Mouse (Mus musculus) myocyte (in vitro differentiated cells): ENCODE results near the gene Add1.

Source experiments
- CEBPB ChIP-seq: IDR thresholded peaks from 2 replicates; pipeline ENCODE4 v1.6.1; 2011; ENCODE audit warnings: mild to moderate bottlenecking, moderate library complexity; ENCODE audit not compliant: poor library complexity, insufficient read depth, severe bottlenecking
- E2F4 ChIP-seq: IDR thresholded peaks from one replicate; pipeline ENCODE4 v1.6.1; 2011; ENCODE audit warnings: mild to moderate bottlenecking, control low read depth, moderate library complexity; ENCODE audit not compliant: insufficient read depth
- MAX ChIP-seq: IDR thresholded peaks from one replicate; pipeline ENCODE4 v1.6.1; 2011; ENCODE audit warnings: low read depth, mild to moderate bottlenecking, control low read depth
- MYOD1 ChIP-seq, 3 experiments: IDR thresholded peaks; one replicate each; pipeline ENCODE4 v1.6.1; 2011; ENCODE audit warnings: control low read depth in 2 of 3, low read depth in 2 of 3, mild to moderate bottlenecking in 2 of 3, moderate library complexity in 1 of 3; ENCODE audit not compliant: insufficient read length in 2 of 3, control insufficient read depth in 1 of 3
- MYOG ChIP-seq, 3 experiments: IDR thresholded peaks; one replicate each; pipeline ENCODE4 v1.6.1; 2011; ENCODE audit warnings: control low read depth in 2 of 3, low read depth in 2 of 3, mild to moderate bottlenecking in 2 of 3; ENCODE audit not compliant: insufficient read length in 2 of 3, control insufficient read depth in 1 of 3, insufficient read depth in 1 of 3
- POLR2A ChIP-seq: IDR thresholded peaks from one replicate; pipeline ENCODE4 v1.6.1; 2011; ENCODE audit warnings: low read depth, mild to moderate bottlenecking, control low read depth, moderate library complexity; ENCODE audit not compliant: insufficient read length
- POLR2AphosphoS2 ChIP-seq: IDR thresholded peaks from one replicate; pipeline ENCODE4 v1.6.1; 2011; ENCODE audit warnings: low read depth, control low read depth; ENCODE audit not compliant: insufficient read length
- TCF12 ChIP-seq: IDR thresholded peaks from one replicate; pipeline ENCODE4 v1.6.1; 2011; ENCODE audit warnings: mild to moderate bottlenecking, control low read depth; ENCODE audit not compliant: poor library complexity, insufficient read depth, severe bottlenecking
- TCF3 ChIP-seq: IDR thresholded peaks from one replicate; pipeline ENCODE4 v1.6.1; 2011; ENCODE audit warnings: low read depth, control low read depth; ENCODE audit not compliant: insufficient read length
- USF1 ChIP-seq: IDR thresholded peaks from one replicate; pipeline ENCODE4 v1.6.1; 2011; ENCODE audit warnings: low read depth, mild to moderate bottlenecking, control low read depth, moderate library complexity

GRCm38 (mm10) chr5:34563854-34564253 is 9.6 kb upstream of the Add1 start:
- no peak for TF ChIP-seq POLR2A
- no peak for TF ChIP-seq POLR2AphosphoS2
- no peak for TF ChIP-seq MAX
- TF ChIP-seq TCF3, result no peak
- no peak for TF ChIP-seq MYOG (IDR thresholded peaks at IDR 0.05; ENCODE audit: control insufficient read depth in 1 of 3, insufficient read depth in 1 of 3, insufficient read length in 2 of 3, low read depth in 2 of 3)
- TF ChIP-seq USF1, result no peak
- no peak for TF ChIP-seq TCF12
- no peak for TF ChIP-seq CEBPB
- TF ChIP-seq E2F4, result no peak
- TF ChIP-seq MYOD1 (IDR thresholded peaks at IDR 0.05; ENCODE audit: control insufficient read depth in 1 of 3, insufficient read length in 2 of 3, low read depth in 2 of 3), result no peak
